ENCODE assay signal across 9 mouse cellular contexts in the genomic region with DNA sequence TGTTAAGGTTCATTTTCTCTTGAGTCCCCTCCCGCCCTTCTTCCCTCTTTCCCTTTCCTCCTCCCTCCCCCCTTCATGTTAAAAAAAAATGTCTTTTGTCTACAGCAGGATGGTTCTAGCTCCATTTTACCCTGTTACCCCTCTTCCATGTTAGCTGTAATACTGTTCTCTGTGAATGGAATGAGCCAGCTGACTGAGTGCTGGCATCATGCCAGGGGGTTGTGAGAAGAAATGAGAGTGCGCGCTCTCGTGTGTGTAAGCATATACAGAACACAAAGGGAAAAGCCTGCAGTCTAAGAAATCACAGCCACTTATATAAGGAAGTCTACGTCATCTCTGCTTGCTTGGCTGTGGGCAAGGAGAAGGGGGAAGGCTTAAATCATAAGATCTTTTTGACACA. TPM values are rescaled to one million over a fixed set of nuclear protein-coding genes. Genes with fewer than 3 reads are reported as not detected.
DNase-seq lines count a peak whose midpoint lies in the region; ATAC-seq lines count a peak whose summit lies in the region.
"Had no signal": no experiment of that assay in that cellular context is flagged by ENCODE, and none has a peak within 500 bp of the region (broad histone marks: within the 10 kb centered on the region; RNA-seq: fewer than 3 reads in every experiment).

No protein-coding gene starts in this region.

- WGBS in macrophage (ENCODE audit: missing documents): 15% methylated on average over 4 of the region's 5 CpGs

- ATAC-seq in erythroblast, adult 5-6 weeks (replicated peaks; ENCODE audit: low FRiP score, poor library complexity, severe bottlenecking): no peak

- peak; percentile 75 for DNase-seq in adrenal gland, adult 2 months
- peak; percentile 85 to 87 for DNase-seq in cerebellum, postnatal 14 days
- DNase-seq in gastrocnemius, adult 8-10 months (ENCODE audit: low spot score in 2 of 2): peak; percentile 24 to 41
- DNase-seq in induced T-regulatory cell, adult 2 months (ENCODE audit: low read depth): peak; percentile 24
- peak; percentile 59 for DNase-seq in left cerebral cortex, adult 11 months (ENCODE audit: low spot score)
- DNase-seq in right cerebral cortex, postnatal 4 days: peak; percentile 86

- peak overlapping the region; percentile 27 for H3K27ac ChIP-seq in macrophage

- no peaks in the 10 kb centered on the region for H3K36me3 ChIP-seq in macrophage (ENCODE audit: inconsistent target)

- no peak overlapping the region for H3K4me3 ChIP-seq in macrophage (ENCODE audit: inconsistent target)
- H3K4me3 ChIP-seq: erythroblast, embryonic 14.5 days had no signal

- H3K79me2 ChIP-seq in macrophage (ENCODE audit: inconsistent target): peaks cover 97% of the 10 kb centered on the region

RNA-seq across cellular contexts. Expression of a gene that starts 30.1 kb away (rescaled TPM):
- 10 to 100 TPM; 54.8 to 72.5 TPM for total RNA-seq in adrenal gland, adult 2 months (2021)
- polyA plus RNA-seq in adrenal gland, adult 2 months (2012; rRNA removed): 15.0 and 20.1 TPM in 2 replicates
- total RNA-seq in gastrocnemius, adult 8-10 months (2022): 10 to 100 TPM; 55.0 to 69.8 (median 62.6) TPM
- 10 to 100 TPM; 18.7 to 90.5 (median 71.1) TPM for total RNA-seq in macrophage (2018; cell fraction: chromatin; rRNA removed)
- 10 to 100 TPM; 20.2 to 43.0 (median 33.9) TPM for total RNA-seq in macrophage (2018; cell fraction: cytosol; rRNA removed)
- total RNA-seq in macrophage (2018; cell fraction: nucleus; rRNA removed): 10 to 100 TPM; 23.0 to 95.0 (median 51.6) TPM
- polyA plus RNA-seq in macrophage (2018): 14.7 to 25.3 TPM (median 17.8 TPM) in 3 replicates
- total RNA-seq in erythroblast, adult 5-6 weeks (2015; ENCODE audit: low replicate concordance): 51.0 and 65.5 TPM in 2 replicates
- 41.8 and 47.2 TPM in 2 replicates for total RNA-seq in erythroblast, adult 5-6 weeks (2017; ENCODE audit: low replicate concordance)

RNA-seq across cellular contexts. Expression of a gene that starts 58.1 kb away (rescaled TPM):
- total RNA-seq in adrenal gland, adult 2 months (2021): 1 to 10 TPM; 7.8 to 7.9 TPM
- 27.9 and 28.6 TPM in 2 replicates for polyA plus RNA-seq in adrenal gland, adult 2 months (2012; rRNA removed)
- total RNA-seq in gastrocnemius, adult 8-10 months (2022): 100 to 1,000 TPM in 1 of 4 experiments, 10 to 100 TPM in 3; 76.0 to 106 (median 85.8) TPM
- total RNA-seq in macrophage (2018; cell fraction: chromatin; rRNA removed): 100 to 1,000 TPM; 169 to 514 (median 283) TPM
- total RNA-seq in macrophage (2018; cell fraction: cytosol; rRNA removed): 10 to 100 TPM; 38.9 to 75.0 (median 53.6) TPM
- 100 to 1,000 TPM; 112 to 289 (median 167) TPM for total RNA-seq in macrophage (2018; cell fraction: nucleus; rRNA removed)
- polyA plus RNA-seq in macrophage (2018): 25.4 to 40.1 TPM (median 34.8 TPM) in 3 replicates
- total RNA-seq in erythroblast, adult 5-6 weeks (2015; ENCODE audit: low replicate concordance): 2.9 and 18.4 TPM in 2 replicates
- 4.5 and 6.1 TPM in 2 replicates for total RNA-seq in erythroblast, adult 5-6 weeks (2017; ENCODE audit: low replicate concordance)

Comparison
In these comparisons a context has a peak if more than half of its experiments do, and no peak if none do; other contexts are left out.
1. DNase-seq: peak in every context shown above with its lines; median percentile 86 in cerebellum, postnatal 14 days; 86 in right cerebral cortex, postnatal 4 days; 75 in adrenal gland, adult 2 months; 59 in left cerebral cortex, adult 11 months; 32 in gastrocnemius, adult 8-10 months; 24 in induced T-regulatory cell, adult 2 months.